Mouse (Mus musculus) urinary bladder, postnatal 10 days (tissue): Measurements from ENCODE around the gene Pnliprp1.

Source experiments
- DNase-seq: peaks from one replicate; pipeline ENCODE4 v3.0.0; 2022; ENCODE audit warnings: low spot score

The Pnliprp1 gene

GRCm38 (mm10) chr19:58728445-58729031 lies at the start of gene Pnliprp1:
Gene Pnliprp1, plus strand, starts transcription at chr19:58728887.
- no peak for DNase-seq

GRCm38 (mm10) chr19:58688933-58689332 lies 39.8 kb upstream of the Pnliprp1 start:
- DNase-seq, result no peak

- no peak for DNase-seq
These were observed 33.4 kb upstream of the Pnliprp1 start for GRCm38 (mm10) chr19:58695314-58695713.

- no peak for DNase-seq
These were observed 32.5 kb upstream of the Pnliprp1 start for GRCm38 (mm10) chr19:58696235-58696634.

- DNase-seq, result no peak
These were observed 24.1 kb upstream of the Pnliprp1 start for GRCm38 (mm10) chr19:58704556-58704955.

GRCm38 (mm10) chr19:58708611-58709010 lies 20.1 kb upstream of the Pnliprp1 start:
- no peak for DNase-seq

- DNase-seq, result no peak
These were observed 10.8 kb upstream of the Pnliprp1 start for GRCm38 (mm10) chr19:58717925-58718324.

- DNase-seq, result no peak
These were observed 8.2 kb upstream of the Pnliprp1 start for GRCm38 (mm10) chr19:58720439-58720838.

GRCm38 (mm10) chr19:58726551-58726950 lies 2.1 kb upstream of the Pnliprp1 start:
- DNase-seq, result no peak

- no peak for DNase-seq
These were observed 931 bp upstream of the Pnliprp1 start for GRCm38 (mm10) chr19:58727756-58728155.

GRCm38 (mm10) chr19:58733216-58733615 lies 4.5 kb downstream of the Pnliprp1 start:
- DNase-seq, result no peak

- DNase-seq, result no peak
These were observed 9.4 kb downstream of the Pnliprp1 start for GRCm38 (mm10) chr19:58738111-58738510.

GRCm38 (mm10) chr19:58741036-58741435 lies 12.3 kb downstream of the Pnliprp1 start:
- no peak for DNase-seq

GRCm38 (mm10) chr19:58742711-58743110 lies 14.0 kb downstream of the Pnliprp1 start:
- DNase-seq, result no peak

- DNase-seq, result no peak
These were observed 15.0 kb downstream of the Pnliprp1 start for GRCm38 (mm10) chr19:58743736-58744135.

GRCm38 (mm10) chr19:58747498-58748000 lies 18.9 kb downstream of the Pnliprp1 start:
- no peak for DNase-seq

GRCm38 (mm10) chr19:58750822-58751221 lies 22.1 kb downstream of the Pnliprp1 start:
- DNase-seq, result no peak

- DNase-seq, result no peak
These were observed 22.8 kb downstream of the Pnliprp1 start for GRCm38 (mm10) chr19:58751504-58751903.

- DNase-seq, result no peak
These were observed 30.2 kb downstream of the Pnliprp1 start for GRCm38 (mm10) chr19:58758871-58759270.

GRCm38 (mm10) chr19:58759423-58759822 lies 30.7 kb downstream of the Pnliprp1 start, which contains the start of gene Pnliprp2:
Gene Pnliprp2, plus strand, starts transcription at chr19:58759719.
- DNase-seq, result no peak

- DNase-seq, result no peak
These were observed 33.6 kb downstream of the Pnliprp1 start for GRCm38 (mm10) chr19:58762316-58762715.

- DNase-seq, result no peak
These were observed 34.3 kb downstream of the Pnliprp1 start for GRCm38 (mm10) chr19:58762848-58763541.

GRCm38 (mm10) chr19:58767329-58767728 lies 38.6 kb downstream of the Pnliprp1 start:
- no peak for DNase-seq

- DNase-seq, result no peak
These were observed 47.8 kb downstream of the Pnliprp1 start for GRCm38 (mm10) chr19:58776461-58776860.
